In the genomic region with DNA sequence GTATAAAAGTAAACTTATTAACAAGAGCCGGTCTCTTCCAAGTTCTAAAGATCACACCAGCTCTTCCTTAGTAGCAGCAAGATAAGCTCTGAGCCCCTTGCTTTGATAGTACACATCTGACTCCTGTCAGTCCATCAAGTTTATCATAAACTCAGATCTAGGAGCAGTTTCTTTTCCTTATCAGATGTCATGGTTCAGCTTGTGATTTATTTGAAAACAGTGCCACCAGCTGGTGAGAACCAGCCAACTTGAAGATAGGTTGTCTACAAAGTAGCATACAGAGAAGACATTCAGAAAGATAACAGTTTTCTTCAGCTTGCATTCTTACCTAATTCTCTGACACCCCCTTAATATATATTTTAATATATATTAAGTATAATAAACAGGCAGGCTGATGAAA, we compare ENCODE assay signal across 9 mouse cellular contexts. TPM values are rescaled to one million over a fixed set of nuclear protein-coding genes. Genes with fewer than 3 reads are reported as not detected.
DNase-seq lines count a peak whose midpoint lies in the region; ATAC-seq and TF ChIP-seq lines count a peak whose summit lies in the region.
"Had no signal": no experiment of that assay in that cellular context is flagged by ENCODE, and none has a peak within 500 bp of the region (broad histone marks: within the 10 kb centered on the region; RNA-seq: fewer than 3 reads in every experiment).

No protein-coding gene starts in this region.

- no peak overlapping the region for H3K4me3 ChIP-seq in heart, embryonic 10.5 days
- H3K4me3 ChIP-seq: neural tube, embryonic 12.5 days had no signal

- WGBS in heart, embryonic 10.5 days, result 88% methylated on average over 1 of the region's 1 CpGs

- ATAC-seq in CD4-positive, CD25-positive, alpha-beta regulatory T cell, adult 4 months, result peak; percentile 74

- intact Hi-C loops in heart, postnatal 10 days (cut with DNase I), result loop anchor here (1.0 to 10.0 kb wide), 5 partner anchors 37 to 152 kb away; a partner anchor contains a TSS

- peak; percentile 54; the same call in 1 of the 2 replicates for TF ChIP-seq CTCF in brain, embryonic 14.5 days (IDR thresholded peaks at IDR 0.05; ENCODE audit: borderline replicate concordance, extremely low read depth, insufficient read depth, insufficient read length)

- DNase-seq in heart, postnatal 10 days, result peak; percentile 52 to 68
- DNase-seq in heart, embryonic 10.5 days (ENCODE audit: low spot score), result no peak
- peak; percentile 88 for DNase-seq in brain, embryonic 14.5 days (ENCODE audit: low read depth)
- peak; percentile 68 for DNase-seq in gastrocnemius, adult 18-20 months (ENCODE audit: low spot score)
- peak; percentile 32 to 69 for DNase-seq in layer of hippocampus, adult 8-10 months (ENCODE audit: low spot score in 2 of 2)
- peak; percentile 83 for DNase-seq in naive thymus-derived CD4-positive, alpha-beta T cell, adult 2 months (ENCODE audit: low read depth)
- no peak for DNase-seq in ovary, postnatal 36 days (ENCODE audit: low spot score)

- H3K27ac ChIP-seq in heart, embryonic 10.5 days, result no peak overlapping the region
- H3K27ac ChIP-seq: neural tube, embryonic 12.5 days had no signal

- H3K36me3 ChIP-seq in heart, embryonic 10.5 days, result peaks cover 33% of the 10 kb centered on the region

- no peak for TF ChIP-seq POLR2A in brain, embryonic 14.5 days (IDR thresholded peaks at IDR 0.05; ENCODE audit: borderline replicate concordance, extremely low read depth, insufficient read depth, insufficient read length, poor library complexity, severe bottlenecking)

- H3K27me3 ChIP-seq in heart, embryonic 10.5 days (ENCODE audit: insufficient read depth, poor library complexity, severe bottlenecking), result no peaks in the 10 kb centered on the region
- H3K27me3 ChIP-seq: neural tube, embryonic 12.5 days had no signal

- peaks cover 10% of the 10 kb centered on the region for H3K4me1 ChIP-seq in heart, embryonic 10.5 days

- no peaks in the 10 kb centered on the region for H3K9me3 ChIP-seq in heart, embryonic 10.5 days
- H3K9me3 ChIP-seq: neural tube, embryonic 12.5 days had no signal

RNA-seq across cellular contexts. Expression of a gene that starts 37.4 kb away (rescaled TPM):
- 10 to 100 TPM; 69.8 to 70.5 TPM for total RNA-seq in heart, postnatal 10 days (2021)
- 81.0 and 84.0 TPM in 2 replicates for polyA plus RNA-seq in heart, embryonic 10.5 days (2016; fragmentation: Nextera tagmentation; extraction: Ambion mirVana)
- 100 to 1,000 TPM in 1 of 2 experiments, 10 to 100 TPM in 1; 85.5 to 102 TPM for polyA plus RNA-seq in CD4-positive, CD25-positive, alpha-beta regulatory T cell, adult 4 months (2017; shearing (Covaris generic))
- 43.0 and 58.8 TPM in 2 replicates for polyA plus RNA-seq in brain, embryonic 14.5 days (2012; rRNA removed)
- 100 to 1,000 TPM; 119 to 131 TPM for total RNA-seq in gastrocnemius, adult 18-20 months (2021)
- total RNA-seq in layer of hippocampus, adult 8-10 months (2022), result 10 to 100 TPM; 52.0 to 55.8 (median 52.8) TPM

Comparison
In these comparisons a context has a peak if more than half of its experiments do, and no peak if none do; other contexts are left out.
1. DNase-seq: peak in heart, postnatal 10 days (2 of 2), brain, embryonic 14.5 days (single experiment), gastrocnemius, adult 18-20 months (single experiment), layer of hippocampus, adult 8-10 months (2 of 2) and naive thymus-derived CD4-positive, alpha-beta T cell, adult 2 months (single experiment); none in heart, embryonic 10.5 days (single experiment) and ovary, postnatal 36 days (single experiment).